Mouse (Mus musculus) adrenal gland, adult 8-10 months (tissue): ENCODE measurements around the gene Selenoo. TPM values are rescaled to one million over a fixed set of nuclear protein-coding genes. Genes with fewer than 3 reads are reported as not detected.

ENCODE experiments used
- DNase-seq: peaks from one replicate; pipeline ENCODE4 v3.0.0; 2022
- total RNA-seq, 4 experiments: library from RNA; stranded (reverse); gene quantifications; 2 replicates each; pipeline ENCODE4 v1.2.4; 2022

Selenoo gene
- total RNA-seq, 4 experiments from 2014 or later: 44.0 to 52.1 (median 46.1) TPM

DNA sequence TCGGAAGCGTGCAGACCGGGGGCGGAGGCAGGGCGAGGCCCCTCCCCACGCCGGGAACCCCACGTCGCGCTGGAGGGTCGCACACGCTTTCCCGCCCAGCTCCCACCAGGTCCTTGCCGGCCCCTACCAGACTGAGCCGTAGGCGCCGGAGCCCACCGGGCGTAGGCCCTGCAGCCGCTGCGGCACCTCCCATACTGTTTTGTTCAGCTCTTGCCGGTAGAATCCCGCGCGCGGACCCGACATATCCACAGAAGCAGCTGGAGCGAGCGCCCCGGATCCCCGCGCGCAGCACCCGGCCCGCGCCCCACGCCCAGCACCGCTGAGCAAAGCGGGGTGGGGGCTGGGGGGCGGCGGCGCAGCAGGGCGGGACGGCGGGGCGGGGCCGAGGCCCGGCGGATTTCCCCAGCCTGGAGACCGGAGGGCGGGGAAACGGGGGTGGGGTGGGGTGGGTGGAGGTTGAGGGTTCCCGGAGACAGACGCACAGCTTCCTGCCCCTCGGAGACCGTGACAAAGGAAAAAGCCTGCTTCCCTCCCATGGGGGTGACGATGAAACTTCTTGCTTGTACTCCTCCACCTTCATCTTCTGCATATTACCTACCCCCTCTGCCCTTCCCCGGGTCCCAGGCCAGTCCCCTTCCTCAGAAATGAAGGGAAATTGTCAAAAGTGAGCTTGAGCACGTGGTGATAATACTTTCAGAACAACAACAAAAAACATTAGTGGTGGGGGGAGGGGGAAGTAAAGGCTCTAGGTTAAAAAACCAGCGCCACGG lies 60.6 kb downstream of the Selenoo start, which contains the start of gene Mapk11:
Mapk11 (minus strand) TSS at position 358 of the 770 bp plus-strand sequence.
- DNase-seq: no peak

Other genes starting within 250 kb of the Selenoo start
- 100 to 1,000 TPM in 1 of 4 experiments, 10 to 100 TPM in 3; 62.7 to 164 (median 75.8) TPM for gene Pim3, start 226.9 kb upstream of the Selenoo start, total RNA-seq
- gene Ttll8, start 134.7 kb upstream of the Selenoo start, total RNA-seq: not detected
- under 1 TPM in 2 of 4 experiments, not detected in 2; 0.16 to 0.17 TPM for gene Mlc1, start 110.1 kb upstream of the Selenoo start, total RNA-seq
- not detected for gene Mov10l1, start 106.2 kb upstream of the Selenoo start, total RNA-seq
- 1 to 10 TPM in 3 of 4 experiments, under 1 TPM in 1; 0.78 to 2.4 (median 1.7) TPM for gene Panx2, start 29.4 kb upstream of the Selenoo start, total RNA-seq
- 10 to 100 TPM; 37.0 to 49.0 (median 43.7) TPM for gene Trabd, start 14.0 kb upstream of the Selenoo start, total RNA-seq
- gene Tubgcp6, start 34.0 kb downstream of the Selenoo start, total RNA-seq: 10 to 100 TPM; 16.0 to 24.6 (median 20.3) TPM
- gene Hdac10, start 39.6 kb downstream of the Selenoo start, total RNA-seq: 10 to 100 TPM; 13.2 to 23.1 (median 18.0) TPM
- gene Mapk12, start 51.6 kb downstream of the Selenoo start, total RNA-seq: 10 to 100 TPM; 10.5 to 22.7 (median 14.3) TPM
- 1 to 10 TPM; 4.6 to 7.7 (median 6.3) TPM for gene Mapk11, start 60.5 kb downstream of the Selenoo start, total RNA-seq
- 100 to 1,000 TPM; 153 to 177 (median 157) TPM for gene Plxnb2, start 91.7 kb downstream of the Selenoo start, total RNA-seq
- gene Dennd6b, start 107.4 kb downstream of the Selenoo start, total RNA-seq: 10 to 100 TPM in 1 of 4 experiments, 1 to 10 TPM in 3; 6.9 to 13.2 (median 8.9) TPM
- gene Ppp6r2, start 122.5 kb downstream of the Selenoo start, total RNA-seq: 10 to 100 TPM; 46.8 to 89.2 (median 66.8) TPM
- gene Sbf1, start 226.2 kb downstream of the Selenoo start, total RNA-seq: 100 to 1,000 TPM in 2 of 4 experiments, 10 to 100 TPM in 2; 90.8 to 127 (median 101) TPM
- gene Adm2, start 233.6 kb downstream of the Selenoo start, total RNA-seq: not detected
- gene Miox, start 245.3 kb downstream of the Selenoo start, total RNA-seq: 1 to 10 TPM in 2 of 4 experiments, not detected in 2; 1.4 TPM